Mouse (Mus musculus) kidney, adult 2 months (tissue): Measurements from ENCODE around the gene Ehhadh.

Source experiments
- CTCF ChIP-seq: fragments of 200-500 bp; conservative IDR thresholded peaks from 2 replicates; pipeline ENCODE4 v1.5.1; 2011; ENCODE audit warnings: low read depth, mild to moderate bottlenecking, control low read depth, low read length, moderate library complexity, mixed read lengths; ENCODE audit not compliant: insufficient read depth, insufficient read length
- POLR2A ChIP-seq: fragments of 200-500 bp; IDR thresholded peaks from one replicate; pipeline ENCODE4 v1.6.1; 2011; ENCODE audit warnings: low read depth, low read length, control low read depth

- no peak for TF ChIP-seq CTCF
- no peak for TF ChIP-seq POLR2A
Observed at GRCm38 (mm10) chr16:21834866-21835583, 47.4 kb upstream of the Ehhadh start.
